Mouse (Mus musculus): ENCODE results near the gene Lyar.

DNA sequence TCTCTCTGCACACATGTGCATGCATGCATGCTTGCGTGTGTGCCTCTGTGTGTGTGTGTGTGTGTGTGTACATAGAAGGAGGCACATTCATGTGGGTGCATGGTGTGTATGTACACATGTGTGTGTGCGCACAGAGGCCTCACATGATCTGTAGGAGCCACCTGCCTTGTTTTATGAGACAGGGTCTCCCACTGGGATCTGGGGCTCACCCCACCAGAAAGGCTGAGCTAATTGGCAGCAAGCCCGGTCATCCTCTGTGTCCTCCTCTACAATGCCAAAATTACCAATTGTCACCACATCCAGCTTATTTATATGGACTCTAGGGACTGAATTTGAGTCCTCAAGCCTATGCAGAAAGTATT is 21.2 kb downstream of the Lyar start:
- TF ChIP-seq CTCF (IDR thresholded peaks at IDR 0.05; ENCODE audit: extremely low read depth, insufficient read depth, low read length), result no peak
- TF ChIP-seq POLR2A (IDR thresholded peaks at IDR 0.05; ENCODE audit: extremely low read depth, insufficient read depth, low read length), result no peak

All from cortical plate, adult 2 months (tissue).